Mouse (Mus musculus): ENCODE results near the gene Krtcap2.

Krtcap2 gene

DNA sequence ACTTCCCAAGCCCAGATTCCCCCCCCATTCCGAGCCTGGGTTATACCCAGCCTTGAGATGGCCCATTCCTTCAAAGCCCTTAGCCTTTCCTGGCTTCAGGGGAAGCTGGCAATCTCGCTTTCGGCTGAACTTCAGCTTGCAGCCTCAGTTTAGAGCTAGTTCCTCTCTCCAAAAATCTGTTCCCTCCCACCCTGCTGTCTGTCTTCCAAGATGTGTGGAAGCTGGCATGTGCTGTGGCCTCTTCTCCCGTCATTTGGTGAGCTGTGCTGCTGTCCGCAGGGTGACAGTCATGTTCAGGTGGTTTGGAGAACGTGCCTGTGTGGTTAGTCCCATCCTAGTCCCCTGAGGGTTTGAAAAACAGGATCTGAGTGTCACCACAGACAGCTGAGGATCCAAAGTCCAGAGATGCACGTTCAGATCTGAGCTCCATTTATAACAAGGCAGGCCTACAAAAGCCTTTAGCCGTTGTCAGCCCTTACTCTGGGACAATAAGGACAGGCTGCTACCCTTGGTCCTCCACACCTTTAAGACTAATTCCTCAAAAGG is 50.0 kb downstream of the Krtcap2 start:
- H3K36me3 ChIP-seq (ENCODE audit: insufficient read depth, low read length), result no peaks in the 10 kb centered on the region
- H3K4me1 ChIP-seq (replicated peaks; ENCODE audit: low read depth, low read length), result peaks cover 27% of the 10 kb centered on the region
- TF ChIP-seq POU5F1 (IDR thresholded peaks at IDR 0.05; ENCODE audit: borderline replicate concordance, low read length) (no peak), CTCF (conservative IDR thresholded peaks at IDR 0.05; ENCODE audit: low read length) (no peak), NANOG (IDR thresholded peaks at IDR 0.05; ENCODE audit: borderline replicate concordance, low read length) (no peak)
- peaks cover 10% of the 10 kb centered on the region; the same call in 1 of the 2 replicates for H3K27me3 ChIP-seq (ENCODE audit: insufficient read depth, low read length)
- H3K9me3 ChIP-seq (ENCODE audit: low read length), result no peaks in the 10 kb centered on the region
- H3K4me3 ChIP-seq (replicated peaks; ENCODE audit: low read length), result no peak overlapping the region

DNA sequence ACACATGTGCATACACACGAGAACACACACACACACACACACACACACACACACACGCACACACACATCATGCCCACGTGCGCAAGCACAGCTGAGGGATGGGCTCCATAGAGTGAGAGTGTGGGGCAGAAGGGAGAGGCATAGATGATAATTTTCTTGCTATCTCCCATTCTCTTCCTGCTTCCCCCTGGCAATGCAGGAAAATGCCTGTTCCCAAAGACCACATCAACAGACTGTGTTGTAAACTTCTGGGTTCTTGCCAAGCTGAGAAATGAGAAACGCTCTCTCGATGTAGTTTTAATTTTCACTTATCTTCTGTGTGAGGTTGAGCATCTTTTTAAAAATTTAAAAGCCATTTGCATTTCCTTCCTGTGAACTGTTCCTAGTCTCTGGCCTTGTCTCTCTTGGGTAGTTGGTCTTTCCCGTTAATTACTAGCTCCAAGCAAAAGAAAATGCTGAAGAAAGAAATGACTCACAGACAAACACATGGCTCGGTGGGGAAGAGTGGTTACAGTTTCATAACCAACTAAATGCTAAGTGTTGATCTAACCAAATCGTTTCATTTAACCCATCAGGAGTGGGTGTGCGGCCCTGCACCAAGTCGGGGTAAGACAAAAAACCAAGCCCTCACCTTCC is 51.1 kb downstream of the Krtcap2 start:
- Histone ChIP-seq H3K36me3 (ENCODE audit: insufficient read depth, low read length) (no peaks in the 10 kb centered on the region), H3K4me3 (replicated peaks; ENCODE audit: low read length) (no peak overlapping the region), H3K4me1 (replicated peaks; ENCODE audit: low read depth, low read length) (peaks cover 27% of the 10 kb centered on the region), H3K27me3 (ENCODE audit: insufficient read depth, low read length) (peaks cover 10% of the 10 kb centered on the region; the same call in 1 of the 2 replicates), H3K9me3 (ENCODE audit: low read length) (no peaks in the 10 kb centered on the region)
- no peak for TF ChIP-seq CTCF (conservative IDR thresholded peaks at IDR 0.05; ENCODE audit: low read length)
- no peak for TF ChIP-seq NANOG (IDR thresholded peaks at IDR 0.05; ENCODE audit: borderline replicate concordance, low read length)

DNA sequence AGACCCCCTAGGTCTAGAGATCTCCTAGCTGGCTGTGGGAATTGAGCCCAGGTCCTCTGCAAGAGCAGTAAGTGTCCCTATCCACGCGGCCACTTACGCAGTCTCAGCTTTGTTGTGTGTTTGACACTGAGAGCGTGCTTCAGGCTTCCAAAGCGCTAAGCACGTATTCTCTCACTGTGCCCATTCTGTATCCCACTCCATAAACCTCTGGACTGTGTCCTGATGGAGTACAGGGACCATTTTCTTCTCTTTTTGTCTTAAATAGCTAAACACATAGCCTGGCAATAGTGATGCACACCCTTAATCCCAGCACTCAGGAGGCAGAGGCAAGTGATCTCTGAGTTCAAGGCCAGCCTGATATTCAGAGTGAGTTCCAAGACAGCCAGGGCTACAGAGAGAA is 53.1 kb downstream of the Krtcap2 start:
- H3K4me3 ChIP-seq (replicated peaks; ENCODE audit: low read length), result no peak overlapping the region
- peaks cover 14% of the 10 kb centered on the region; the same call in 1 of the 2 replicates for H3K27me3 ChIP-seq (ENCODE audit: insufficient read depth, low read length)
- peaks cover 27% of the 10 kb centered on the region for H3K4me1 ChIP-seq (replicated peaks; ENCODE audit: low read depth, low read length)
- no peaks in the 10 kb centered on the region for H3K9me3 ChIP-seq (ENCODE audit: low read length)
- H3K36me3 ChIP-seq (ENCODE audit: insufficient read depth, low read length), result no peaks in the 10 kb centered on the region
- TF ChIP-seq POU5F1 (IDR thresholded peaks at IDR 0.05; ENCODE audit: borderline replicate concordance, low read length) (no peak), CTCF (conservative IDR thresholded peaks at IDR 0.05; ENCODE audit: low read length) (no peak), NANOG (IDR thresholded peaks at IDR 0.05; ENCODE audit: borderline replicate concordance, low read length) (no peak)

DNA sequence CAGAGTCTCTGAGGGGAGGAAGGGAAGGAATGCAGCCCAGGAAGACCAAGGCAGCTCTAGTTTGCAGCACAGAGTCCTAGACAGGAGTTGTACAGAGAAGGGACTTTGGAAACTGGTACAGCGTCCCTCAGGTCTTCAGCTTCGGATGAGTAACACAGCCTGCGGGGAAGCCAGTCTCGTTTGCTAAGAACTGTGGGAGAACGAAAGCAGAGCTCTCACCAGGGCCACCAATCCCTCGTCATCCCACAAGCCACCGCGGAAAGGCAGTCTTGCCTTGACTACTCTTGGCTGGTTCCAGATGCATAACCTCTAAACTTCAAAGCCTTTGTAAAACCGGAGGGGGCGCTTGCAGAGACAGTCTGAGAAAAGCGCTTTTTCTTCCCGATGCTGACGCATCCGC is 53.7 kb downstream of the Krtcap2 start:
- TF ChIP-seq POU5F1 (IDR thresholded peaks at IDR 0.05; ENCODE audit: borderline replicate concordance, low read length) (no peak), CTCF (conservative IDR thresholded peaks at IDR 0.05; ENCODE audit: low read length) (no peak), NANOG (IDR thresholded peaks at IDR 0.05; ENCODE audit: borderline replicate concordance, low read length) (no peak)
- Histone ChIP-seq H3K36me3 (ENCODE audit: insufficient read depth, low read length) (no peaks in the 10 kb centered on the region), H3K4me1 (replicated peaks; ENCODE audit: low read depth, low read length) (peaks cover 31% of the 10 kb centered on the region), H3K27me3 (ENCODE audit: insufficient read depth, low read length) (peaks cover 14% of the 10 kb centered on the region; the same call in 1 of the 2 replicates), H3K9me3 (ENCODE audit: low read length) (no peaks in the 10 kb centered on the region), H3K4me3 (replicated peaks; ENCODE audit: low read length) (peak overlapping the region; percentile 48)

Measured in E14TG2a.4 (cell line).